Comparison of ENCODE assay signal across 23 mouse cellular contexts in the genomic region with DNA sequence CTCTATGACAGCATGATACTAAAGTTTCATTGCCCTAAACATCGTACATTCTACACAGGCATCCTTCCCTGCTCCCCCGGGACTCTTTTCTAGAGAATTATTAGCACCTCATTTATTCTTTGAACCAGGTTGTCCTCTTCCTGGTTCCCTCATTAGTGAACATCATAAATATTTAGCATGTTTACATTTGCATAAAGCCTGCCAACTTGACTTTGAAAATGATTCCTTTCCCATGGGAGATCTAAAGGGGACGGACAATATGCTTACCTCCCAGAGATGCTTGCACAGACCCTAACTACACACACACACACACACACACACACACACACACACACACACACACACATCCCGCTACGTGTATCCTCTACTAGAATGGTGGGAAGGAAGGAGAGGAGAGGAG.
"Had no signal": no experiment of that assay in that cellular context is flagged by ENCODE, and none has a peak within 500 bp of the region (broad histone marks: within the 10 kb centered on the region; RNA-seq: fewer than 3 reads in every experiment).

No protein-coding gene starts in this region.

- ATAC-seq: hindbrain, postnatal 0 days; intestine, embryonic 16.5 days had no signal

- H3K9me3 ChIP-seq: heart, embryonic 13.5 days; heart, embryonic 15.5 days; hindbrain, embryonic 13.5 days; hindbrain, embryonic 15.5 days; kidney, embryonic 15.5 days; limb, embryonic 13.5 days; limb, embryonic 15.5 days had no signal

- DNase-seq: gastrocnemius, postnatal 14 days; heart, postnatal 14 days; heart, postnatal 36 days; kidney, adult 11 months; kidney, adult 2 months; kidney, adult 9 months; kidney, postnatal 14 days; kidney, postnatal 36 days; layer of hippocampus, adult 9-11 months; layer of hippocampus, postnatal 36 days; left cerebral cortex, postnatal 4 days had no signal

- H3K36me3 ChIP-seq: heart, embryonic 13.5 days; heart, embryonic 15.5 days; hindbrain, embryonic 13.5 days; hindbrain, embryonic 15.5 days; kidney, embryonic 15.5 days; limb, embryonic 13.5 days; limb, embryonic 15.5 days had no signal

- H3K27me3 ChIP-seq: heart, embryonic 15.5 days; hindbrain, embryonic 13.5 days; hindbrain, embryonic 15.5 days; kidney, embryonic 15.5 days; limb, embryonic 13.5 days; limb, embryonic 15.5 days had no signal

- H3K27ac ChIP-seq: heart, adult 2 months; heart, embryonic 13.5 days; heart, embryonic 15.5 days; hindbrain, embryonic 13.5 days; hindbrain, embryonic 15.5 days; hindbrain, postnatal 0 days; kidney, embryonic 15.5 days; kidney, postnatal 0 days; limb, embryonic 13.5 days; limb, embryonic 15.5 days had no signal

- H3K4me1 ChIP-seq: limb, embryonic 13.5 days; limb, embryonic 15.5 days had no signal

- H3K4me2 ChIP-seq: heart, embryonic 11.5 days; heart, embryonic 13.5 days; heart, embryonic 15.5 days; hindbrain, embryonic 13.5 days; hindbrain, embryonic 15.5 days; kidney, embryonic 15.5 days; limb, embryonic 13.5 days; limb, embryonic 15.5 days had no signal

- H3K9ac ChIP-seq: heart, embryonic 13.5 days; heart, embryonic 15.5 days; hindbrain, embryonic 13.5 days; hindbrain, embryonic 15.5 days; kidney, embryonic 15.5 days; limb, embryonic 13.5 days; limb, embryonic 15.5 days had no signal

- H3K4me3 ChIP-seq: heart, adult 2 months; heart, embryonic 13.5 days; heart, embryonic 15.5 days; hindbrain, embryonic 13.5 days; hindbrain, embryonic 15.5 days; kidney, embryonic 15.5 days; limb, embryonic 13.5 days; limb, embryonic 15.5 days had no signal
